Comparison of ENCODE assay signal across 17 mouse cellular contexts in the genomic region with DNA sequence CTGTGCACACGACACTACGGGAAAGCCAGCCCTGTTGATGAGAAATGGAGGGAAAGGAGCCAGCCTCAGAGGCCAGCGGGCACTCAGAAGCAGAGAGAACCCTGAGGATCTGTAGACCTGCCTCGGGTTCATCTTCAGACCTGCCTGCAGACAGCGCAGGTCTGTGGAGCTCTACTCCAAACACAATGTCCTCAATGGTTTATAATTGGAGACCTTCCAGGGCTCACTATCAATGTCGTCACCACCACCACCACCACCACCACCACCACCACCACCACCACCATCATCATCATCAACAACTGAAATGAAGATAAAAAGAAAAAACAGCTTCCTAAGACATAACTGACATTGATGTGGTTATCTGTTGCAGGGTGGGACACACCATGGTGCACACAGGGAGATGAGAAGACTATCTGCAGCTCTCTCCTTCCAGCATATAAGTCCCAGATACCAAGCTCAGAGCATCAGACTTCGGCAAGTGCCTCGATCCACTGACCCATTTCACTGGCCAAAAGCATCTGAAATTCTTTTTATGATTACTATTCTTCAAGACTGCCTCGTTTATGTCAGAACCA.
"Had no signal": no experiment of that assay in that cellular context is flagged by ENCODE, and none has a peak within 500 bp of the region (broad histone marks: within the 10 kb centered on the region; RNA-seq: fewer than 3 reads in every experiment).

No protein-coding gene starts in this region.

- H3K27me3 ChIP-seq: limb, embryonic 12.5 days; lung, embryonic 15.5 days; neural tube, embryonic 15.5 days; stomach, embryonic 15.5 days had no signal

- ATAC-seq: intestine, embryonic 16.5 days had no signal

- H3K9ac ChIP-seq: limb, embryonic 12.5 days; lung, embryonic 15.5 days; neural tube, embryonic 15.5 days; stomach, embryonic 15.5 days had no signal

- H3K4me3 ChIP-seq: limb, embryonic 12.5 days; lung, embryonic 15.5 days; midbrain, embryonic 10.5 days; myocyte; neural tube, embryonic 15.5 days; stomach, embryonic 15.5 days had no signal

- H3K27ac ChIP-seq: limb, embryonic 12.5 days; lung, embryonic 15.5 days; macrophage; midbrain, embryonic 10.5 days; neural tube, embryonic 15.5 days; stomach, embryonic 15.5 days had no signal

- H3K4me2 ChIP-seq: limb, embryonic 12.5 days; lung, embryonic 15.5 days; neural tube, embryonic 15.5 days; stomach, embryonic 15.5 days had no signal

- H3K4me1 ChIP-seq: limb, embryonic 12.5 days; lung, embryonic 15.5 days; midbrain, embryonic 10.5 days; neural tube, embryonic 15.5 days; stomach, embryonic 15.5 days had no signal

- DNase-seq: kidney, adult 2 months; kidney, postnatal 25 days; layer of hippocampus, adult 9-11 months; lung, postnatal 14 days; midbrain, embryonic 14.5 days; right cerebral cortex, postnatal 4 days; spleen, adult 18-20 months; thymus, adult 2 months; thymus, postnatal 36 days had no signal

- H3K9me3 ChIP-seq: limb, embryonic 12.5 days; lung, embryonic 15.5 days; midbrain, embryonic 10.5 days; neural tube, embryonic 15.5 days; stomach, embryonic 15.5 days had no signal
